Mouse (Mus musculus): ENCODE results near the gene Olfr384.
"Not testable (repeated sequence)": the region's sequence is repeated elsewhere in the genome, so short reads cannot be mapped to it uniquely, and the experiment has no call there.

The Olfr384 gene

DNA sequence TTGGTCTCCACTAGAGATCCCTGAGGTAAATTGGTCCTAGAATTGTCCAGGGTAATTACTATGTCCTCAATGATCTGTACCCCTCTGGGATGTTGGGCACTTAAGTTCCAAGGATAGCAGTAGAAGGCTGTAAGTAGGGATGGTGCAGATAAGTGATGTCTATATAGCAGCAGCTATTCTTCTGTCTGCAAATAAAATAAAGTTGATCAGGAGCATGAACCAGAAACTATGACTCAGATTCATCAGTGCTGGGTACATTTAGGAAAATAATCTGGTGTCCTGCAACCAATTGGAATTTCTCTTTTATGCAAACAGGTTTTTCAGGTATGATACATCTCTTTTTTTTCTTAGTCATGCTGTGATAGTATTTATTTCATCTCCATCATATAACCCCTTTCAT lies at the start of gene Olfr384:
TSS of gene Olfr384 (plus strand) at position 301 of the 400 bp plus-strand sequence.
- DNase-seq (ENCODE audit: low spot score), result no peak

DNA sequence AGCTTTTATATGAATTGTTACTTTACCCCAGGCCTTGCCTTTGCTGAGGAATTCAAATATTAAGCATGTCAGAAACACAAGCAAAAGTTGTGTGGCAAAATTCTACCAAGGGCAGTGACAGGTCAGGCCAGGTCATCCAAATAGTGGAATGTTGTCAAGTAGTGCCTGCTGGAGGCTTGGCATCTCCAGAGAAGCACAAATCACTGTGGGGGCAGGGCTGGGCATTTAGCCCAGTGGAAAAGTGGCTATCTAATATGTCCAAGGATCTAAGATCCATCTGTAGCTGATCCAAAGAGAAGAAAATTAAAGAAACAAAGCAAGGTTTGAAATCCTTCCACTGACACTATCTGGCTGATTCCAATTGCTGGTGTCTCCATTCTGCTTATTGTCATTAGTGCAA lies 18.5 kb upstream of the Olfr384 start:
- no peak for DNase-seq (ENCODE audit: low spot score)

DNA sequence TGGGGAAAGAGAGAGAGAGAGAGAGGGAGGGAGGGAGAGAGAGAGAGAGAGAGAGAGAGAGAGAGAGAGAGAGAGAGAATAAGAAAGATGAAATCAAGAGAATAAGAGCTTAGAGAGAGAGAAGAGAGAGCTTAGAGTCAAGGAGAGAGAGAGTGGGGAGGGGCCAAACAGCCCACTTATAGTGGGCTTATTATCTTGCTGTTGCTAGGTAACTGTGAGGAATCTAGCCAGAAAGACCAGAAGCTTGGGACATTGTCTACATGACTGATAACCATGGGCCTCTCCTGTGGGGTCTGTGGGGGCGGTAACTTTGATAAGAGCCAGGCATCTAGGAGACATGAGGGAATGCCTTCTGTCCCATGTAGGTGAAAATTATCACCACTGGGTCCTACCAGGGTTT lies 15.2 kb upstream of the Olfr384 start:
- not testable (repeated sequence) for DNase-seq (ENCODE audit: low spot score)

DNA sequence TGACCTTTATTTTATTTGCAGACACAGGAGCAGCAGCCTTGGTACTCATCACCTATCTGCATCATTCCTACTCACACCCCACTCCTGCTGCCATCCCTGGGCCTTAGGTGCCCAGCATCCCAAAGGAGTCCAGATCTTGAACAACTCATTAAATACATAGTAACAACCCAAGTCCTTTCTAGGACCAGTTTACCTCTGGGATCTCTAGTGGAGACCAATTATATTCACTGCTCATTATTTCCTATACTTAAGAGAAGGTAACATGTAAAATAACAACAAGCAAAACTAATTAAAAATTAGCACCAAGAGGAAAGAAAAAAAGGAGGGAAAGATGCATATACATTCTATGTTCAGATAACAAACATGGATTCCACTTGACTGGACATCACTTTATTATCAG lies 5.5 kb upstream of the Olfr384 start, which contains the start of gene Olfr385:
TSS of gene Olfr385 (minus strand) at position 101 of the 400 bp plus-strand sequence.
- DNase-seq (ENCODE audit: low spot score), result no peak

Measured in spleen, adult 12 weeks (tissue).